Mouse (Mus musculus): Measurements from ENCODE around the gene Gm48551. TPM values are rescaled to one million over a fixed set of nuclear protein-coding genes. Genes with fewer than 3 reads are reported as not detected.

The Gm48551 gene
- polyA plus RNA-seq, 1 experiment = 2.1 TPM

- H3K4me3 ChIP-seq (ENCODE audit: insufficient read depth, low read depth, low read length) = no peak overlapping the region
- H3K27ac ChIP-seq (ENCODE audit: insufficient read depth, low read depth, low read length) = peak overlapping the region; percentile 97
- H3K36me3 ChIP-seq (ENCODE audit: control insufficient read depth, insufficient read depth, low read length) = no peaks in the 10 kb centered on the region
- peaks cover 83% of the 10 kb centered on the region for H3K4me1 ChIP-seq (ENCODE audit: control insufficient read depth, insufficient read depth, low read length)
- no peaks in the 10 kb centered on the region for H3K27me3 ChIP-seq (replicated peaks; ENCODE audit: control insufficient read depth, insufficient read depth, low read length)
- TF ChIP-seq CTCF (conservative IDR thresholded peaks at IDR 0.05; ENCODE audit: insufficient read depth, insufficient read length, low read depth, low read length) (no peak), POLR2A (IDR thresholded peaks at IDR 0.05; ENCODE audit: low read depth, low read length) (no peak)
- peak; percentile 77 for DNase-seq
These were observed 30.4 kb downstream of the Gm48551 start for GRCm38 (mm10) chr10:81414682-81415081.

DNA sequence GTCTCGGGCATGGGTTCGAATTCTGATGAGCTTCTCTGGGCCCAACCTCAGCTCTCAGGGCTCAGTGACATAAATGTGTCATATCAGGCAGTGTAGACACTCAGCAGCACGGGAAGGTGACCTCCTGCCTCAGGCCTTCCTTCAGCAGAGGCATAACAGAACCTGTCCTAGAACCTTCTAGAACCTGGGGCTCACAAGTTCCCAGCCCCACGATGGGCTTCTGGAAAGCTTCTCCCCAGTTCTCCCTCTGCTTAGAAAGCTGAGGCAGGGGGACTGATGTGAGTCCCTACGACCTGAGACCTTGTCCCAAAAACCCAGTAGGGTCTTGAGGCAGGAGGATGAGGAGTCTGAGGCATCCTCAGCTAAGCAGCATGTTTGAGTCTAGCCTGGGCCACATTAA, 30.9 kb downstream of the Gm48551 start:
- Histone ChIP-seq H3K4me1 (ENCODE audit: control insufficient read depth, insufficient read depth, low read length) (peaks cover 82% of the 10 kb centered on the region), H3K27me3 (replicated peaks; ENCODE audit: control insufficient read depth, insufficient read depth, low read length) (no peaks in the 10 kb centered on the region), H3K27ac (ENCODE audit: insufficient read depth, low read depth, low read length) (peak overlapping the region; percentile 90), H3K36me3 (ENCODE audit: control insufficient read depth, insufficient read depth, low read length) (no peaks in the 10 kb centered on the region), H3K4me3 (ENCODE audit: insufficient read depth, low read depth, low read length) (no peak overlapping the region)
- WGBS = 59% methylated on average over 5 of the region's 5 CpGs
- no peak for TF ChIP-seq POLR2A (IDR thresholded peaks at IDR 0.05; ENCODE audit: low read depth, low read length)
- TF ChIP-seq CTCF (conservative IDR thresholded peaks at IDR 0.05; ENCODE audit: insufficient read depth, insufficient read length, low read depth, low read length) = no peak
- DNase-seq = no peak

DNA sequence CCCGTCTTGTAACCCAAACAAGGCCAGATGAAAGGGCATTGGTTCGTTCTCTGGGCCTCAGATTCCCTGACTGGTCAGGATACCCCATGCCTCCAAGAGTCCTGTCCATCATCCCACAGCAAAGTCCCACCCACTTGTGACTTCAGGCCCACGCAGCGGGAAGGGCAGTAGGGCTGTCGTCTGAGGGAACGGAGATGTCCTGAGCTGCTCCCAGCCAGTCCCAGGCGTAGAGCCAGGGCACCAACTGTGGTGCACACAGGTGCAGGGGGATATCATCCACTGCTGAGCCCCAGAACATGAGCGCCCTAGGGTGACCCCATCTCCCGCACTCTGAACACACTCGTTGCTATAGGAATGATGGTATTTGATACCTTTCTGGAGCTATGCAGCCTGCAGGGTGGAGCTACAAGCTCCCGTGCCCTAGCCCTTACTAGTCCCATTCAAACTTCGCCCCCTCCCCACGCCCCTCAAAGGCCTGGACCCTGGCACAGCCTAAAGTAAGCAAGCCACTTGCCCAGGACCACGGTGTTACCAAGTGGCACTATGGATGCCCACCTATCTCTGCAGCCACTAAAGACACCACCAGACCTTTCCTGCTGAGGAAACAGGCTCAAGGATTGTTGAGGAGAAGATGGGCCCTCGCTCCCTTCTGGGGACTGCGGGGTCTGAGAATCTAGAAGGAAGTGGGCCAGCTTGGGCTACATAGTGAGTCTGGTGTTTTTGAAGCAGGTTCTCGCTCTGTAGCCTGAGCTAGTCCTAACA, 31.5 kb downstream of the Gm48551 start:
- Histone ChIP-seq H3K4me1 (ENCODE audit: control insufficient read depth, insufficient read depth, low read length) (peaks cover 76% of the 10 kb centered on the region), H3K27me3 (replicated peaks; ENCODE audit: control insufficient read depth, insufficient read depth, low read length) (no peaks in the 10 kb centered on the region), H3K27ac (ENCODE audit: insufficient read depth, low read depth, low read length) (peak overlapping the region; percentile 90), H3K36me3 (ENCODE audit: control insufficient read depth, insufficient read depth, low read length) (no peaks in the 10 kb centered on the region), H3K4me3 (ENCODE audit: insufficient read depth, low read depth, low read length) (no peak overlapping the region)
- TF ChIP-seq POLR2A (IDR thresholded peaks at IDR 0.05; ENCODE audit: low read depth, low read length) = no peak
- TF ChIP-seq CTCF (conservative IDR thresholded peaks at IDR 0.05; ENCODE audit: insufficient read depth, insufficient read length, low read depth, low read length) = no peak
- DNase-seq = peak; percentile 55
- WGBS = 54% methylated on average over 17 of the region's 17 CpGs

DNA sequence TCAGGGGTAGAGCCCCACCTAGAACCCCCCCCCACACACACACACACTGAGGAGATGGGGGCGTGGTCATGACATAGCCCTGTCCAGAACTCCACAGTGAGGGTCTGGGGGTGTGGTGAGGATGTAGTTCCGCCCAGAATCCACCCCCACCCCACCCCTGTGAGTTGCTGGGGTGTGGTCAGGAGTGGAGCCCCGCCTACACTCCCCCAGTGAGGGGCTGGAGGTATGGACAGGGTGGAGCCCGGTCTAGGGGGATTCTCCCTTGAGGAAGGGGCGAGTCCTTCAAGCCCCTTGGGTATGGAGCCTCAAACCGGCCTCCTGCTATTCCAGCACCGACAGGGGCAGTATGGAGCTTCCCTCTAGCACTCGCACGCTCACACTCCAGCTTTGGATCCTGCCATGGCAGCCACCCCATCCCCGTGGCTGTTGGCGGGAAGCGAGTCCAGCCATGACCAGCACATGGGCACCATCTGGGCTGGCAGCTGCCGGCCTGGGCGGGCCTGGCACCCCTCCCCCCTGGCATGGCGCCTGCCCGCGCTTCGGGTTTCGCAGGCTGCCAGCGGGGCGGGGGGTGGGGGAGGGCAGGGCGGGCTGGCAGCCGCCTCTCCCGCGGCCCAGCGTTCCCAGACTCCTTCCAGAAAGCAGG, 32.4 kb downstream of the Gm48551 start:
- H3K36me3 ChIP-seq (ENCODE audit: control insufficient read depth, insufficient read depth, low read length) = no peaks in the 10 kb centered on the region
- TF ChIP-seq POLR2A (IDR thresholded peaks at IDR 0.05; ENCODE audit: low read depth, low read length) (no peak), CTCF (conservative IDR thresholded peaks at IDR 0.05; ENCODE audit: insufficient read depth, insufficient read length, low read depth, low read length) (peak; percentile 51)
- H3K4me3 ChIP-seq (ENCODE audit: insufficient read depth, low read depth, low read length) = no peak overlapping the region
- no peaks in the 10 kb centered on the region for H3K27me3 ChIP-seq (replicated peaks; ENCODE audit: control insufficient read depth, insufficient read depth, low read length)
- peak overlapping the region; percentile 90 for H3K27ac ChIP-seq (ENCODE audit: insufficient read depth, low read depth, low read length)
- peaks cover 69% of the 10 kb centered on the region for H3K4me1 ChIP-seq (ENCODE audit: control insufficient read depth, insufficient read depth, low read length)
- peak; percentile 93 for DNase-seq
- WGBS = 4% methylated on average over 26 of the region's 26 CpGs

GRCm38 (mm10) chr10:81417227-81418215, 33.3 kb downstream of the Gm48551 start:
- peaks cover 66% of the 10 kb centered on the region for H3K4me1 ChIP-seq (ENCODE audit: control insufficient read depth, insufficient read depth, low read length)
- H3K36me3 ChIP-seq (ENCODE audit: control insufficient read depth, insufficient read depth, low read length) = no peaks in the 10 kb centered on the region
- no peak overlapping the region for H3K4me3 ChIP-seq (ENCODE audit: insufficient read depth, low read depth, low read length)
- WGBS = 38% methylated on average over 12 of the region's 12 CpGs
- TF ChIP-seq CTCF (conservative IDR thresholded peaks at IDR 0.05; ENCODE audit: insufficient read depth, insufficient read length, low read depth, low read length) = no peak
- no peak for TF ChIP-seq POLR2A (IDR thresholded peaks at IDR 0.05; ENCODE audit: low read depth, low read length)
- no peaks in the 10 kb centered on the region for H3K27me3 ChIP-seq (replicated peaks; ENCODE audit: control insufficient read depth, insufficient read depth, low read length)
- DNase-seq = no peak
- peak overlapping the region; percentile 87 for H3K27ac ChIP-seq (ENCODE audit: insufficient read depth, low read depth, low read length)

DNA sequence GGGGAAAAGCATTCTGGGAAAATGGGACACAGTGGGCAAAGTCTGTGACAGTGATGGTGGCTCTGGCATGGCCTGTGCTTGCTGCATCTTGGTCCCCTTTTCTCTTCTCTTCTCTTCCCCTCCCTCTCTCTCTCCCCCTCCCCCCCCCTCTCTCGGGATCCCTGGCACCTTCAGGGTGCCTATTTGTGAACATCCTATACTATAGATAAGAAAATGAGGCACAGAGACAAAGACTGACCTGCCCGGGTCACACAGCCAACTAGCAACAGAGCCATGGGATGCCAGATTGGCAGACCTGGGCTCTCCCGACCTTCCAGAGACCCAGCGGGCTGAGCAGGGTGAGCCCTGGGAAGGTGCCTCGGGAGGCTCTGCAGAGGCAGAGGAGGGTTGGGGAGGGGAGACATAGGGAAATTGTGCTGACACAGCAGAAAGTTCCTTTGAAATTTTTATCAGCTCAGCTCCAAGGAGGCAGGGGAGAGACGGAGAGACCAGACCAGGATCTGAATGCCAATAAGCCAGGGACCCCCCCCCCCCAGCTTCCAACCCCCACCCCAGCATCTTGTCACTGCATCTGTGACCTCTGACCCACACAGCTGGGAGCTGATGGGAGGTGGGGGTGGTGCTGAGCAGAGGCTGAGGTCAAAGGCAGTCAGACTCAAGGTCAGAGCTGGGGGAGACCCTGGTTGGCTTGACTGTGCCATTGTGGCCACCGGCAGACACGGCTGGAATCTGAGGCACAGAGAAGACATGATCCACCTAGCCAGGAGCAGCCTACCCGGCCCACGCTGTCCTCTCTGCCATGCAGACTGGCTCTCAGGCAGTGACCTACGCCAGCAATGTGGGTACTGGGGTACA, 34.2 kb downstream of the Gm48551 start:
- TF ChIP-seq CTCF (conservative IDR thresholded peaks at IDR 0.05; ENCODE audit: insufficient read depth, insufficient read length, low read depth, low read length) (no peak), POLR2A (IDR thresholded peaks at IDR 0.05; ENCODE audit: low read depth, low read length) (no peak)
- peak overlapping the region; percentile 87 for H3K27ac ChIP-seq (ENCODE audit: insufficient read depth, low read depth, low read length)
- peaks cover 58% of the 10 kb centered on the region for H3K4me1 ChIP-seq (ENCODE audit: control insufficient read depth, insufficient read depth, low read length)
- no peaks in the 10 kb centered on the region for H3K36me3 ChIP-seq (ENCODE audit: control insufficient read depth, insufficient read depth, low read length)
- no peaks in the 10 kb centered on the region for H3K27me3 ChIP-seq (replicated peaks; ENCODE audit: control insufficient read depth, insufficient read depth, low read length)
- DNase-seq = no peak
- 43% methylated on average over 11 of the region's 11 CpGs for WGBS
- H3K4me3 ChIP-seq (ENCODE audit: insufficient read depth, low read depth, low read length) = no peak overlapping the region
